Mouse (Mus musculus): Measurements from ENCODE around the gene Gpr101.

Gene Gpr101

GRCm38 (mm10) chrX:57503634-57504033 lies at the start of gene Gpr101:
Gene Gpr101, minus strand, starts transcription at chrX:57503757.
- 2% methylated on average over 23 of the region's 28 CpGs for whole genome bisulfite sequencing

- 21% methylated on average over 28 of the region's 28 CpGs for WGBS
Measured at GRCm38 (mm10) chrX:57521117-57522095, 17.8 kb upstream of the Gpr101 start.

- WGBS: 84% methylated on average over 1 of the region's 1 CpGs
Measured at GRCm38 (mm10) chrX:57506247-57506646, 2.7 kb upstream of the Gpr101 start.
